Mouse (Mus musculus) hindbrain, embryonic 11.5 days (tissue): ENCODE data around the gene Gsc2. TPM values are rescaled to one million over a fixed set of nuclear protein-coding genes. Genes with fewer than 3 reads are reported as not detected.

Experiments used
- ATAC-seq: fragments of 200-750 bp; cut with Nextera tagmentation; 2 replicates; pipeline ENCODE4 v1.8.0; 2017; ENCODE audit warnings: mild to moderate bottlenecking, moderate TSS enrichment, moderate library complexity; ENCODE audit not compliant: low FRiP score
- DNase-seq: peaks from one replicate; pipeline ENCODE4 v3.0.0-alpha.2; 2015; ENCODE audit warnings: low spot score
- H3K27ac ChIP-seq: fragments of 300-500 bp; sonication (generic); 2 replicates; pipeline ENCODE4 v1.5.1; 2014; ENCODE audit warnings: mild to moderate bottlenecking, low read depth, low read length
- H3K27me3 ChIP-seq: fragments of 300-500 bp; sonication (generic); 2 replicates; pipeline ENCODE4 v1.6.1; 2014; ENCODE audit warnings: mild to moderate bottlenecking, low read length, moderate library complexity, mixed read lengths; ENCODE audit not compliant: control insufficient read depth, insufficient read depth
- H3K36me3 ChIP-seq: fragments of 300-500 bp; sonication (generic); 2 replicates; pipeline ENCODE4 v1.6.1; 2014; ENCODE audit warnings: mild to moderate bottlenecking, low read length, moderate library complexity, mixed read lengths; ENCODE audit not compliant: control insufficient read depth, insufficient read depth
- H3K4me1 ChIP-seq: fragments of 300-500 bp; sonication (generic); replicated peaks from 2 replicates; pipeline ENCODE4 v1.6.1; 2014; ENCODE audit warnings: low read length, mixed read lengths; ENCODE audit not compliant: control insufficient read depth, insufficient read depth
- H3K4me2 ChIP-seq: fragments of 300-500 bp; sonication (generic); replicated peaks from 2 replicates; pipeline ENCODE4 v1.6.1; 2014; ENCODE audit warnings: mild to moderate bottlenecking, low read depth, low read length
- H3K4me3 ChIP-seq: fragments of 300-500 bp; sonication (generic); 2 replicates; pipeline ENCODE4 v1.5.1; 2014; ENCODE audit warnings: low read depth, low read length
- H3K9ac ChIP-seq: fragments of 300-500 bp; sonication (generic); 2 replicates; pipeline ENCODE4 v1.6.1; 2014; ENCODE audit warnings: low read depth, low read length
- H3K9me3 ChIP-seq: fragments of 300-500 bp; sonication (generic); 2 replicates; pipeline ENCODE4 v1.6.1; 2016; ENCODE audit warnings: low read length; ENCODE audit not compliant: control insufficient read depth
- WGBS: fragments of 180-500 bp; shearing (Covaris S2); extraction: QIAGEN DNeasy Blood & Tissue Kit; methylation state at CpG from one replicate; pipeline ENCODE4 v1.1.7; 2014; 5-methylcytosine and 5-hydroxymethylcytosine counted together
- polyA plus RNA-seq: library from polyadenylated mRNA; unstranded; fragments of >200 nt; fragmentation: Nextera tagmentation; extraction: Ambion mirVana; gene quantifications from 2 replicates; pipeline ENCODE4 v1.2.1, GENCODE M21; 2014

Gsc2 gene
- polyA plus RNA-seq, 1 experiment from 2014 or later, result not detected

- Histone ChIP-seq H3K4me2 (no peak overlapping the region), H3K36me3 (0 out of 2 replicates have a peak, but pooled peaks cover 2% of the 10 kb centered on the region), H3K9me3 (no peaks in the 10 kb centered on the region), H3K4me1 (no peaks in the 10 kb centered on the region), H3K9ac (no peak overlapping the region), H3K27ac (no peak overlapping the region), H3K4me3 (no peak overlapping the region), H3K27me3 (no peaks in the 10 kb centered on the region)
- no peak for ATAC-seq
- DNase-seq, result no peak
Observed at GRCm38 (mm10) chr16:17882196-17882595, 32.7 kb downstream of the Gsc2 start.

- Histone ChIP-seq H3K4me2 (no peak overlapping the region), H3K36me3 (0 out of 2 replicates have a peak, but pooled peaks cover 4% of the 10 kb centered on the region), H3K4me3 (no peak overlapping the region), H3K4me1 (no peaks in the 10 kb centered on the region), H3K9ac (no peak overlapping the region), H3K9me3 (no peaks in the 10 kb centered on the region), H3K27me3 (no peaks in the 10 kb centered on the region), H3K27ac (no peak overlapping the region)
- ATAC-seq, result no peak
- WGBS, result 94% methylated on average over 4 of the region's 4 CpGs
- DNase-seq, result no peak
Observed at GRCm38 (mm10) chr16:17879571-17879970, 35.3 kb downstream of the Gsc2 start.

- no peaks in the 10 kb centered on the region for H3K4me1 ChIP-seq
- peaks cover 6% of the 10 kb centered on the region for H3K36me3 ChIP-seq
- H3K27ac ChIP-seq, result no peak overlapping the region
- no peak overlapping the region for H3K4me2 ChIP-seq
- H3K27me3 ChIP-seq, result no peaks in the 10 kb centered on the region
- no peak for DNase-seq
- WGBS, result 93% methylated on average over 1 of the region's 1 CpGs
- no peak overlapping the region for H3K4me3 ChIP-seq
- no peaks in the 10 kb centered on the region for H3K9me3 ChIP-seq
- no peak for ATAC-seq
- no peak overlapping the region for H3K9ac ChIP-seq
Observed at GRCm38 (mm10) chr16:17876096-17876495, 38.8 kb downstream of the Gsc2 start.

GRCm38 (mm10) chr16:17875174-17875573 is 39.7 kb downstream of the Gsc2 start:
- H3K4me1 ChIP-seq, result no peaks in the 10 kb centered on the region
- H3K36me3 ChIP-seq, result peaks cover 6% of the 10 kb centered on the region
- WGBS, result 92% methylated on average over 4 of the region's 4 CpGs
- H3K4me2 ChIP-seq, result no peak overlapping the region
- ATAC-seq (no peak), DNase-seq (no peak)
- no peaks in the 10 kb centered on the region for H3K27me3 ChIP-seq
- no peak overlapping the region for H3K9ac ChIP-seq
- no peak overlapping the region for H3K27ac ChIP-seq
- H3K4me3 ChIP-seq, result no peak overlapping the region
- H3K9me3 ChIP-seq, result no peaks in the 10 kb centered on the region

GRCm38 (mm10) chr16:17872995-17873394 is 41.9 kb downstream of the Gsc2 start:
- Histone ChIP-seq H3K9me3 (no peaks in the 10 kb centered on the region), H3K4me1 (no peaks in the 10 kb centered on the region), H3K4me2 (no peak overlapping the region), H3K4me3 (no peak overlapping the region), H3K27ac (no peak overlapping the region), H3K9ac (no peak overlapping the region), H3K27me3 (no peaks in the 10 kb centered on the region), H3K36me3 (peaks cover 6% of the 10 kb centered on the region)
- WGBS, result 68% methylated on average over 4 of the region's 4 CpGs
- no peak for DNase-seq
- ATAC-seq, result no peak

- H3K4me1 ChIP-seq, result no peaks in the 10 kb centered on the region
- no peak overlapping the region for H3K9ac ChIP-seq
- H3K27ac ChIP-seq, result no peak overlapping the region
- WGBS, result 93% methylated on average over 5 of the region's 5 CpGs
- no peak overlapping the region for H3K4me3 ChIP-seq
- DNase-seq (no peak), ATAC-seq (no peak)
- H3K9me3 ChIP-seq, result no peaks in the 10 kb centered on the region
- peaks cover 2% of the 10 kb centered on the region for H3K36me3 ChIP-seq
- no peak overlapping the region for H3K4me2 ChIP-seq
- H3K27me3 ChIP-seq, result no peaks in the 10 kb centered on the region
Observed at GRCm38 (mm10) chr16:17871248-17871647, 43.6 kb downstream of the Gsc2 start.

GRCm38 (mm10) chr16:17865770-17866169 is 49.1 kb downstream of the Gsc2 start:
- Histone ChIP-seq H3K4me3 (no peak overlapping the region), H3K9ac (no peak overlapping the region), H3K27ac (no peak overlapping the region), H3K27me3 (no peaks in the 10 kb centered on the region), H3K36me3 (no peaks in the 10 kb centered on the region; the same call in 1 of the 2 replicates), H3K4me1 (no peaks in the 10 kb centered on the region), H3K9me3 (no peaks in the 10 kb centered on the region), H3K4me2 (no peak overlapping the region)
- ATAC-seq, result no peak
- no peak for DNase-seq
- WGBS, result 81% methylated on average over 6 of the region's 6 CpGs

GRCm38 (mm10) chr16:17865293-17865692 is 49.6 kb downstream of the Gsc2 start:
- 93% methylated on average over 2 of the region's 2 CpGs for WGBS
- ATAC-seq, result no peak
- no peaks in the 10 kb centered on the region; the same call in 1 of the 2 replicates for H3K36me3 ChIP-seq
- H3K9ac ChIP-seq, result no peak overlapping the region
- H3K4me2 ChIP-seq, result no peak overlapping the region
- H3K4me3 ChIP-seq, result no peak overlapping the region
- H3K4me1 ChIP-seq, result no peaks in the 10 kb centered on the region
- no peaks in the 10 kb centered on the region for H3K9me3 ChIP-seq
- no peak overlapping the region for H3K27ac ChIP-seq
- H3K27me3 ChIP-seq, result no peaks in the 10 kb centered on the region
- DNase-seq, result no peak
